Mouse (Mus musculus): Measurements from ENCODE around the gene Xylt2. TPM values are rescaled to one million over a fixed set of nuclear protein-coding genes. Genes with fewer than 3 reads are reported as not detected.
"Not testable (repeated sequence)": the region's sequence is repeated elsewhere in the genome, so short reads cannot be mapped to it uniquely, and the experiment has no call there.

Gene Xylt2
- total RNA-seq, 2 experiments from 2014 or later = 30.3 to 32.7 TPM

- no peak for DNase-seq (ENCODE audit: low spot score in 2 of 2)
Observed at GRCm38 (mm10) chr11:94680639-94681038, 3.3 kb upstream of the Xylt2 start.

GRCm38 (mm10) chr11:94677607-94678145 is 361 bp upstream of the Xylt2 start:
- DNase-seq (ENCODE audit: low spot score in 2 of 2) = no peak

DNA sequence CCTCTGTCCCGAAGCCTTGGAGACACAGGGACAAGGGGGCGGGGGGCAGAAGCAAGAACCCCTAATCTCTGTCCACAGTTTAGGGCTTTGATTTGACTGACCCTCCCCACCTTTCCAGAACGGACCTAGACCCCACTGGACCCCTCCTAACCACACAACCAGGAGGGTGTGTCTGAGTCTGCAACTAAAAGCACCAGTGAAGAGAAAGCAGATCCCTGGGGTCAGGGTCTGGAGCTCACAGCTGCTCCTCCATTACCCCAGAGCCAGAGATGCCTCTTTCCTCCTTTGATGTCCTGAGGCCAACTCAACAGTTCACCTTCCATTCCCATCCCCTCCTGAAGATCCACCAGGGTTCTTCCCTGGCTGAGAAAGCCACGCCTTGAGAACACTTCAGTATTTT is 1.0 kb downstream of the Xylt2 start:
- DNase-seq (ENCODE audit: low spot score in 2 of 2) = no peak

GRCm38 (mm10) chr11:94675446-94675845 is 1.9 kb downstream of the Xylt2 start:
- DNase-seq (ENCODE audit: low spot score in 2 of 2) = no peak

DNA sequence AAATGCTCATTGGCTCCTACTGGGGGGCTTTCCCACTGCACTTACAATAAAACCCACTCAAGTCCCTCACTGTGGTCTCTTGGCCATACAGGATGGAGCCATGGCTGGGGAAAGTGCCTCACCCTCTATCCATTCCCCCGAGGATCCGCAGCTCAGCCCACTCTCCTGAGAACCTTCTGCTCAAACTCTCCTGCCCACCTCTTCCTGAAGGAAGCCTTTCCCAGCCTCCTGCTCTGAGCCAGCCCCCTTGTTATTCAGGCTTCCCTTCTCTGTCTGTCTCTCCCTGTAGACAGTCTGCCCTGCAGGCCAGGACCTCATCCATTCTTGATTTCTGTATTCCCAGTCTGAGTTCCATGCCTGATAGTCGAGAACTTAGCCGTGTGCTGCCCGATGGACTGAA is 2.3 kb downstream of the Xylt2 start:
- no peak for DNase-seq (ENCODE audit: low spot score in 2 of 2)

DNA sequence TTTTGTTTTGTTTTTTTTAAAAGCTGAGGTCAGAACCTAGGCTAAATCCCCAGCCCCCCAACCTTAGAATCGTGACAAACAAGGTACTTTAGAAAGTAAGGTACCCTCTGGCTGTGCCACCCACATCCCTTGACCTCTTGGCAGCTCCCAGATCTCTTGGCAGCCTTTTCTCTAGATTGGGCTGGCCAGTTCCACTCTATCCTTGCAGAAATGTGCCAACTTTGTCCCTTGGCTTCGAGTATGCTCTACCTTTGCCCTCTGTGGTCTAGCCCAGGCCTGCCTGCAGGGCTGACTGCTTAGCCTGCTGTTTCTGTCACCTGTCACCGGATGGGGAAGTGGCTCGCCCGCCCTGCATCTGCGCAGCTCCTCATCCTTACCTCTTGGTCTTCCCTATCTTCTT is 12.0 kb downstream of the Xylt2 start:
- no peak for DNase-seq (ENCODE audit: low spot score in 2 of 2)

DNA sequence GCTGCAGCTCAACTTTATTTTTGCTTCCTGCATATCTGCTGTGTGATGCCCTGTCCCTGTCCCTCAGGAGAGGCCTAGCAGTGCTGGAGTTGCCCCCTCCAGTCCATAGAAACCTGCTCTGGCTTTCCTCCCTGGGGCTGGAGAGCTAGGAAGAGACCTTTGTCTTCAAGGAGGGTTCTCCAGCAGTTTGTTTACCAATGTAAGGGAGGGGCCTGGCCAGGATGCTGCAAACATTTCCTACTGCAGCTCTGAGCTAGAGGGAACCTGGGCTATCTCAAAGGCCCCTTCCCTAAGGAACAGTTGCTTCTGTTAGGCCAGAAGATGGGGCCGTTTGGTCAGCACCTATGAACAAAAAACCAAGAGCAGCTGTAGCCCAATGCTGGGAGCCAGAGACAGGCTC is 16.0 kb downstream of the Xylt2 start:
- DNase-seq (ENCODE audit: low spot score in 2 of 2) = no peak

GRCm38 (mm10) chr11:94653663-94654436 is 23.5 kb downstream of the Xylt2 start, which contains the start of the genes Mrpl27 and Eme1:
Mrpl27 (plus strand) TSS chr11:94653767.
Eme1 (minus strand) TSS chr11:94653964.
- peak; percentile 48 to 69 for DNase-seq (ENCODE audit: low spot score in 2 of 2)

DNA sequence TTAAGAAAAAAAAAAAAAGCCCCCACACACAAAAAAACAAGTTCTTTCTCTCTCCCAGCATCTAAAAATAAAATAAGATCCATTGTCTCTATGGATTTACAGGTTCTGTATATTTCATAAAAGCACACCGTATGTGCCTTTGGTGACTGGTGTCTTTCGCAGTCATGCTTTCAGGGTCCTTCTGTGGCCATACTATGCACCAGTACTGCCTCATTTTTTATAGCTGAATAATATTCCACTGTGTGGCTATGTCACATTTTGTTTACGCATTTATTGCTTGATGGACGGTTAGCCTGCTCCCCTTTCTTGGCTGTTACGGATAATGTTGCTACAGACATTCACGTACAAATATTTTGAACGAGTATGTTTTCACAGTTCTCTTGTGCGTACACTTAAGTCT is 24.3 kb downstream of the Xylt2 start:
- no peak for DNase-seq (ENCODE audit: low spot score in 2 of 2)

DNA sequence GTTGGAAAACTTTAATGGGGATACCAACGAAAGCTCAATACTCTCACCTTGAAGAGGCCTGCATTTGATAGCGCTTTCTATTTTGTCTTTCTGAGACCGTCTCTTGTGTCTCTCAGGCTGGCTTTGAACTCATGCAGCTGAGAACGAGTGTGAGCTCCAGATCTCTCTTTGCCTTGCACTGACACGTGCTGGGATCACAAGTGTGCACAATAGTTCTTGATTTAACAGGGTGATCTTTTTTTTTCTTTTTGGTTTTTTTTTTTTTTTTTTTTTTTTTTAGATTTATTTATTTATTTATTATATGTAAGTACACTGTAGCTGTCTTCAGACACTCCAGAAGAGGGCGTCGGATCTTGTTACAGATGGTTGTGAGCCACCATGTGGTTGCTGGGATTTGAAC is 26.1 kb downstream of the Xylt2 start:
- DNase-seq (ENCODE audit: low spot score in 2 of 2) = not testable (repeated sequence)

DNA sequence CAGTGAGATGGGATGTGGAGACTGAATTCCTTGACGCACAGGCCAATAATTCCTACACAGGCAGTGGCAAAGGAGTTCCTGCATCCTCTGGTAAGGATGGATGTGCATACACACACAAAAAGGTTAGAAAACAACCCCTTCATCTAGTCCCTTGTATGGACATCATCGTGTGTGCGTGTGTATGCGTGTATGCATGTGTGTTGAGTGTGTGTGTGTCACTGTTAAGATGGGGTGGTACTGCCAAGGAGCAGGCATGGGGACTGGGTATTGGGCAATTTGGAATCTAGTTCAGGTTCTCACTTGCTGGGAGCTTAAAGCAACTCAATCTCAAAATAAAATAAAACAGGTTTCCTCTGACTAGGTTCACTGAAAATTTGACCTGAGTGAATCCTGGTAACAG is 30.9 kb downstream of the Xylt2 start:
- DNase-seq (ENCODE audit: low spot score in 2 of 2) = no peak

- DNase-seq (ENCODE audit: low spot score in 2 of 2) = no peak
Observed at GRCm38 (mm10) chr11:94644461-94645219, 32.7 kb downstream of the Xylt2 start.

DNA sequence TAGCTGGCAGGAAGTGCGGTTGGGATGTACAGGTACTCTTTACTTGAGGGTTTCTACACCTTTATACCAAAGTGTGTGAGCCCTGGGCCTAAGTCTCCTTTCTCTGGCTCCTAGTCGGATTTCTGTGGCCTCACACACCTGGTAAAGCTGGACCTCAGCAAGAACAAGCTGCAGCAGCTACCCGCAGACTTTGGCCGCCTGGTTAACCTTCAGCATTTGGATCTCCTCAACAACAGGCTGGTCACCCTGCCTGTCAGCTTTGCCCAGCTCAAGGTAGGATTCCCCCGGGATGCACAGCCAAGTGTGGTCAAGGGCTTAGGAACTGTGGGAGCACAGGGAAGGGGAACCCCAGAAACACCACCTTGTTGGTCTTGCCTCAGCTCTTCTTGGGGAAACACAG is 42.9 kb downstream of the Xylt2 start:
- DNase-seq (ENCODE audit: low spot score in 2 of 2) = no peak

DNA sequence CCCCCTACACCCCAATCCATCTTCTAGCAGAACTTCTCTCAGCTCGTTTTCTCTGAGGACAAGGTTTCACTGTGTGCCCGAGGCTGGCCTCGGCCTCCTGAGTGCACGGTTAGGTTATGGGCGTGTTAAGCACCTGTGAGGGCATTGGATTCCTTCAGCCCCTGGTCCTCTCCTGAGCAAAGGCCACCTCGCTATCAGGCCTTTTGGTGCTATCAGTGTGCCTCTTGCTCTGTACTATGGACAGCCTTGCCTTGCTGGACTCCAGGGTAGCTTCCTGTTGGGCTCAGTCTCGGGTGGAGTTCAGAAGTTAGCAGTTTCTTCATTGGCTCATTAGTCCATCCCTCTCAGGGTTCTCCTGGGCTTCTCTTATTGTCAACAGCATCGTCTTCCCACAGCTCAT is 44.3 kb downstream of the Xylt2 start:
- DNase-seq (ENCODE audit: low spot score in 2 of 2) = no peak

- no peak for DNase-seq (ENCODE audit: low spot score in 2 of 2)
Observed at GRCm38 (mm10) chr11:94631969-94632368, 45.3 kb downstream of the Xylt2 start.

DNA sequence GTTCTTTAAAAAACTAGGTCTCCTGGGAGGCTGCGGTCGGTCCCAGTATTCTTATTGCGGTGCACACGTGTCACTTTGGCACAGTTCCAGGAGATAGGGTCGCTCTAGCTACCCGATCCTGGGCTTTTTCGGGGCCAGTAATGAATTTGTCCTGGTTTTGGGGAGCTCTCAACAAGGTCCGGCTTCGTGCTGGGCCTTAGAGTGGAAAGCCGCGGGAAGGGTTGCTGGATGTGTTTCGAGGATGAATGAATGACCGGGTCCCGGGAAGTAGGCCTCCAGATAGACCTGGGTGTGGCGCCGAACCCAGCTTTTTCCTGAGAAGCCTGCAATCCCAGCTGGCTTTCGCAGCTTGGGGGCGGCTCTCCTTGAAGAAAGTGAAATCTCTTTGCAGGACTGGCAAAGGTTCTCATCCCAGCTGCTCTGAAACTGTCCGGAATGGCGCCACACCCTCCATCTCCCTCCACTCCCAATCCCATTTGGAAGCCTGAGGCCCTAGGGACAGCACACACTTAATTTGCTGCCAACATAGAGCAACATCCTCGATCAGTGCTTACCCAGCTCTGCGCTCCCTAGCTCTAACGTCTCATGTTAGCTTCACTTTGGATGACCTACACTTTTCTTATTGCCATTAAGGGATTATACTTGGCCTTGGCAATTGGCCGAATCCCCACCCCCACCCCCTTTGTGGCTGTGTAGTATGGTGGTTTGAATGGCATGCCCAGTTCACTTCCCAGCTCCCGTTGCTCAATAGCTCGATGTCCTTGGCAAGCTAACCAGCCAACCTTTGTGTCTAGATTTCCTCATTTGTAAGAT is 46.9 kb downstream of the Xylt2 start:
- peak in 1 of 2 experiments; percentile 24 for DNase-seq (ENCODE audit: low spot score in 2 of 2)

DNA sequence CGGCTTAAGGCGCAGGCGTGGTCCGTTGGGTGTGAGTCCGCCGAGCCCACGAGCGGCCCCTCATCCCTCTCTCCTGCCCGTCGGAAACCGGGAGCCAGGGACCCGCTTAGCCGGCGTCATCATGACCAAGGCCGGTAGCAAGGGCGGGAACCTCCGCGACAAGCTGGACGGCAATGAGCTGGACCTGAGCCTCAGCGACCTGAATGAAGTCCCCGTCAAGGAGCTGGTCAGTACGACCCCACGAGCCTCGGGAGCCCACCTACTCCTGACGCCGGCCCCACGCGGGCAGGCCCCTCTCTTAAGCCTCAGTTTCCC is 47.5 kb downstream of the Xylt2 start:
- no peak for DNase-seq (ENCODE audit: low spot score in 2 of 2)

DNA sequence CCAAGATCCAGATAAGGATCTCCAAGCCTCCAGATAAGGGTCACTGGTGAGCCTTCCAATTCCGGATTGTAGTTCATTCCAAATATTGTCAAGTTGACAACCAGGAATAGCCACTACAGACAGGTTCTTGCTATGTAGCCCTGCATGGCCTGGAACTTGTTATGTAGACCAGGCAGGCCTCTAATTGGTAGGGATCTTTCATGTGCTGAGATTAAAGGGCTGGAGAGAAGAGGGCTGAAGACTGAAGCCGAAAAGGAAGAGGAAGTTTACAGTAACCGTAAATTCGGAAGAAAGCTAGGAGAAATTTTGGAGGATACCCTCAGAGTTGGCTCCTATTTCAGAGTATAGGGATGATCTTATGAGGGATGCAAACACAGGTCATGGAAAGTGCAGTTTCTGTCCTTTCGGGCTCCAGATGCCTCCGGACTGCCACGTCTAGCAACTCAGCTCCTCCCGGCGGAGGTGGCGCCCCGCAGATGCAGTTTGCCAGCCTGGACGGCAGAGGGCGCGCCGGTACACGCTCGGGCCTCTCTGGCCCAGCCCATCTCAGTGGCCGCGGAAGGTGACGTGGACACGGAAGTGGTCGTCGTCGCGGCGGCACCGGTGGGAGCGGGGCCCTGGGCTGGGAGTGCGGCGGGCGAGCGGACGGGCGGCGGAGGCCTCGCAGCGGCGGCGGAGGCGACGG is 48.0 kb downstream of the Xylt2 start, which contains the start of gene Lrrc59:
Lrrc59 (plus strand) TSS at position 569 of the 685 bp plus-strand sequence.
- peak; percentile 92 to 96 for DNase-seq (ENCODE audit: low spot score in 2 of 2)

DNA sequence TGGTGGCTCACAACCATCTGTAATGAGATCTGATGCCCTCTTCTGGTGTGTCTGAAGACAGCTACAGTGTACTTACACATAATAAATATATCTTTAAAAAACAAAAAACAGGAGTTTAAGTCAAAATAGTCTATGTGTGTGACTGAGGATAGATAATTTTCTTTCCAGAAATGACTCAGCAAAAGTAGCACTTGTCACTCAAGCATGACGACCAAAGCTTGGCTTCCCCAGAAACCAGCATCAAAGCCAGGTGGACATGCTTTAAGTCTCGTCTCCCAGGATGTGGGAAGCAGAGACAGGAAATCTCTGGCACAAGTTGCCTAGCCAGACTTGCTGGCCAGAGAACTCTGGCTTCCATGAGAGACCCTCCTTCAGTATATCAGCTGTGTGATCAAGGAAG is 55.2 kb downstream of the Xylt2 start:
- DNase-seq (ENCODE audit: low spot score in 2 of 2) = no peak

GRCm38 (mm10) chr11:94621458-94621852 is 55.9 kb downstream of the Xylt2 start:
- no peak for DNase-seq (ENCODE audit: low spot score in 2 of 2)
